Mouse (Mus musculus): ENCODE data around the gene 4930402F06Rik. TPM values are rescaled to one million over a fixed set of nuclear protein-coding genes. Genes with fewer than 3 reads are reported as not detected.

Gene 4930402F06Rik
- polyA plus RNA-seq, 1 experiment from 2014 or later = not detected

DNA sequence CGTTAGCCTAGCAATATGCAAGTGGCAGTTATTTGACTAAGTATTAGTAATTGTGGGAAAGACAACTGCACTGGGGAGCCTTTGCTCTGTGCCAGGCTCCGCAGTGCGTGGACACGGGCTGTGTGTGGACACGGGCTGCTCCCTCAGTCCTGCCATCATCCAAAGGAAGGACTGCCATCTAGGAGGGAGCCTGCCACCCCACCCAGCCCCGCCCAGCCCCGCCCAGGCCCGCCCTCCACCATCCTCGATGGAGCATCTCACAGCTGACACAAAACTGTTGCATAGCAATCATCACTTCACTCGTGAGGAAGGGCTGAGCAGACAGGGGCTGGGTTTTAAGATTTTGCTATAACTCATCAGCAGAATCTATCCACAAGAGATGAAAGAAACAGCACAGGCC, 71.0 kb downstream of the 4930402F06Rik start:
- Histone ChIP-seq H3K36me3 (ENCODE audit: control insufficient read depth, insufficient read depth) (no peaks in the 10 kb centered on the region), H3K9me3 (ENCODE audit: control insufficient read depth, low read length) (no peaks in the 10 kb centered on the region), H3K4me1 (replicated peaks; ENCODE audit: control insufficient read depth, insufficient read depth, low read length) (peaks cover 16% of the 10 kb centered on the region), H3K4me3 (replicated peaks; ENCODE audit: low read length) (no peak overlapping the region), H3K27ac (ENCODE audit: low read length) (no peak overlapping the region), H3K27me3 (replicated peaks; ENCODE audit: control insufficient read depth, insufficient read depth, low read length) (no peaks in the 10 kb centered on the region), H3K4me2 (ENCODE audit: low read length) (no peak overlapping the region), H3K9ac (replicated peaks; ENCODE audit: low read depth, low read length) (no peak overlapping the region)
- WGBS = 67% methylated on average over 10 of the region's 10 CpGs
- ATAC-seq = no peak

Other genes starting within 250 kb of the 4930402F06Rik start
- 405 and 452 TPM in 2 replicates for gene Rab14, start 196.1 kb downstream of the 4930402F06Rik start, polyA plus RNA-seq (2015; fragmentation: Nextera tagmentation; extraction: Ambion mirVana)
- 16.7 and 22.3 TPM in 2 replicates for gene Gsn, start 140.8 kb downstream of the 4930402F06Rik start, polyA plus RNA-seq (2015; fragmentation: Nextera tagmentation; extraction: Ambion mirVana)
- 10.8 and 11.1 TPM in 2 replicates for gene Stom, start 60.2 kb downstream of the 4930402F06Rik start, polyA plus RNA-seq (2015; fragmentation: Nextera tagmentation; extraction: Ambion mirVana)
- not detected in 2 replicates for gene 4930568D16Rik, start 29.4 kb downstream of the 4930402F06Rik start, polyA plus RNA-seq (2015; fragmentation: Nextera tagmentation; extraction: Ambion mirVana)
- gene Ggta1, start 66.1 kb upstream of the 4930402F06Rik start, polyA plus RNA-seq (2015; fragmentation: Nextera tagmentation; extraction: Ambion mirVana) = 4.1 and 6.5 TPM in 2 replicates
- gene Dab2ip, start 161.1 kb upstream of the 4930402F06Rik start, polyA plus RNA-seq (2015; fragmentation: Nextera tagmentation; extraction: Ambion mirVana) = 39.3 and 42.8 TPM in 2 replicates